Mouse (Mus musculus): ENCODE results near the gene Tmem72.

Tmem72 gene

DNA sequence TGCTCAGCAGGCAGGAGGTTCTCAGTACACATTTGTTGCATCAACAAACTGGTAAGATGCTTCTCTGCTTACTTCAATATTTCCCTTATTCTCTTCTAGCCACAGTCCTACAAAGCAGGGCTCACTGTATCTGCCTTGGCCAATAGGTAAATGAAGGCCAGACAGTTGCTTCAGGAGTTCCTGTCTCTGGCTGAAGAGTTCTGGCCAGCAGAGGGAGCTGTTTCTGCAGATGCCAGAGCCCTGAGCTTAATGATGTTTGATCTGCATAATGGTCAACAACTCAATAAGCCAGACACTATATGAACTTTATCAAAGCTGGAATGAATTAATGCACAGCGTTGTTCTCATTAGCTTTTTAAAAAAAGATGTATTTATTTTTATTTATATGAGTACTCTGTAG is 84.6 kb downstream of the Tmem72 start:
- in situ Hi-C loops (cut with MboI; ENCODE audit: low pct_unique_long_range_greater_than_20kb in 1 of 2, low sequenced_read_pairs in 2 of 2, unreplicated experiment in 1 of 2): no loop called here

DNA sequence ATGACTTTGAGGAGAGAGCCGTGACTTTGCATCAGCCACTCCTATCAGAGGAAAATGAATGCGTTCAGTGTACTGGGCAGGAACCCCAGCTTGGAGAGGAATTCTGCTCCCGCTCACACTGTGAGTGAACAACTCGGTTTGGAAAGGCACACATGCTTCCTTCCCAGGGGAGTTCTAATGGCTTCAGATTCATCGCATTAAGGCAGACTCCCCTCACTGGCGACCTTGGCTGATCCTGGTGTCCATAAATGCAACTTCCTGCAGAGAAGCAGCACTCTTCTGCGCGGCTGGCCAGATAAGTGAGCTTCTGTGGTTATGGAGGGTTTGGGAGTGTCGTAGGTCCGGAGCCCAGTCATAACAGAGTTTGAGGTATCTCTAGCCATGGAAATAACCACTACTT is 86.9 kb downstream of the Tmem72 start:
- in situ Hi-C loops (cut with MboI; ENCODE audit: low pct_unique_long_range_greater_than_20kb in 1 of 2, low sequenced_read_pairs in 2 of 2, unreplicated experiment in 1 of 2): no loop called here
